Mouse (Mus musculus): ENCODE data around the gene Ces3a. TPM values are rescaled to one million over a fixed set of nuclear protein-coding genes. Genes with fewer than 3 reads are reported as not detected.
A peak's percentile ranks its signal among the peaks of the same experiment; 100 is the strongest.
"Not testable (repeated sequence)": the region's sequence is repeated elsewhere in the genome, so short reads cannot be mapped to it uniquely, and the experiment has no call there.

Gene Ces3a
- polyA plus RNA-seq, 1 experiment from 2014 or later, result not detected

DNA sequence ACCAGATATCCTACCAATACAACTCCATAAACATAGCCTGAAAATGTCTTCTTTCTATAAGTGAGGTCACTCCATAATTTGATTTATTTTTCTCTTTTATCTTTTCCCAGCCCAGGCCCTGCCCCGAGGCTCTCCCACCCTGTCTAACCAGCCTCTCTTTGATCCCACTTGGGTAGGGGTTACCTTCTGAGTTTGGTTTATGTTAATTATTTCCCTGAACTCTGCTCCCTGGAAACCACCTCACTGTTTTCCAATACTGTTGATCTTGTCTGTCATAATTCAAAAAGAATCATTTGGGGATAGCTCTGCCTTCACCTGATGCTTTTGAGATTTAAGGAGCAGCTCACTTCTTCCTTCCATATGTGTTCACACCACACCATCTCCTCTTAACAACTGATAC lies 4.9 kb upstream of the Ces3a start:
- Histone ChIP-seq H3K4me3 (ENCODE audit: low read depth, low read length) (no peak overlapping the region), H3K4me2 (replicated peaks; ENCODE audit: low read depth, low read length) (no peak overlapping the region), H3K36me3 (ENCODE audit: control insufficient read depth, insufficient read depth, low read length) (no peaks in the 10 kb centered on the region), H3K27me3 (ENCODE audit: control insufficient read depth, insufficient read depth, low read length) (no peaks in the 10 kb centered on the region), H3K9ac (ENCODE audit: low read depth, low read length) (no peak overlapping the region), H3K9me3 (ENCODE audit: control insufficient read depth, low read length) (no peaks in the 10 kb centered on the region), H3K4me1 (replicated peaks; ENCODE audit: control insufficient read depth, insufficient read depth, low read length) (no peaks in the 10 kb centered on the region), H3K27ac (ENCODE audit: low read depth, low read length) (no peak overlapping the region)
- WGBS, result 63% methylated on average over 1 of the region's 1 CpGs
- no peak for DNase-seq (ENCODE audit: low spot score)
- ATAC-seq (ENCODE audit: low FRiP score), result no peak

- Histone ChIP-seq H3K9me3 (ENCODE audit: control insufficient read depth, low read length) (no peaks in the 10 kb centered on the region), H3K36me3 (ENCODE audit: control insufficient read depth, insufficient read depth, low read length) (no peaks in the 10 kb centered on the region), H3K4me2 (replicated peaks; ENCODE audit: low read depth, low read length) (no peak overlapping the region), H3K4me3 (ENCODE audit: low read depth, low read length) (no peak overlapping the region), H3K9ac (ENCODE audit: low read depth, low read length) (no peak overlapping the region), H3K27ac (ENCODE audit: low read depth, low read length) (no peak overlapping the region), H3K27me3 (ENCODE audit: control insufficient read depth, insufficient read depth, low read length) (no peaks in the 10 kb centered on the region), H3K4me1 (replicated peaks; ENCODE audit: control insufficient read depth, insufficient read depth, low read length) (no peaks in the 10 kb centered on the region)
- DNase-seq (ENCODE audit: low spot score), result no peak
- no peak for ATAC-seq (ENCODE audit: low FRiP score)
- 91% methylated on average over 3 of the region's 3 CpGs for WGBS
Observed at GRCm38 (mm10) chr8:105045824-105046401, 2.5 kb upstream of the Ces3a start.

GRCm38 (mm10) chr8:105056211-105056610 lies 7.8 kb downstream of the Ces3a start:
- no peaks in the 10 kb centered on the region for H3K27me3 ChIP-seq (ENCODE audit: control insufficient read depth, insufficient read depth, low read length)
- no peaks in the 10 kb centered on the region for H3K4me1 ChIP-seq (replicated peaks; ENCODE audit: control insufficient read depth, insufficient read depth, low read length)
- no peak for DNase-seq (ENCODE audit: low spot score)
- no peaks in the 10 kb centered on the region for H3K9me3 ChIP-seq (ENCODE audit: control insufficient read depth, low read length)
- H3K4me3 ChIP-seq (ENCODE audit: low read depth, low read length), result no peak overlapping the region
- no peaks in the 10 kb centered on the region for H3K36me3 ChIP-seq (ENCODE audit: control insufficient read depth, insufficient read depth, low read length)
- no peak overlapping the region for H3K27ac ChIP-seq (ENCODE audit: low read depth, low read length)
- ATAC-seq (ENCODE audit: low FRiP score), result no peak
- H3K9ac ChIP-seq (ENCODE audit: low read depth, low read length), result no peak overlapping the region
- no peak overlapping the region for H3K4me2 ChIP-seq (replicated peaks; ENCODE audit: low read depth, low read length)
- 94% methylated on average over 4 of the region's 4 CpGs for WGBS

DNA sequence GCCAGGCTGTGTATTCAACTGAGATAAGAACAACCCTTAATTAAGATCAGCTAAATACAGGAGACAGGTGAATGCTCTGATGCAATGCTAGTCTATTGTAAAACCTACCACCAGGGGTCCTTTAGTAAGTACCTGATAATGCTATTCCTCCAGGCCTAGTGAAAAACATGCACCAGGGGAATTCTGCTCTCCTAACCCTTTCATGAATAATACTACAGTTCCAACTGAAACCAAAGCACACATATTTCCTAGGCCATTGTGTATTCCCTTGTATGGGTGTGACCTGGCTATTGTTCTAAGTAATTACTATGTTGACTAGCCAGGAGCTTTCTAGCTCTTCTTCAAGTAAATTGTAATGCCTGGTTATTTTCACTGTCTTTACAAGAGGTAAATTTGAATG lies 11.7 kb downstream of the Ces3a start:
- no peaks in the 10 kb centered on the region for H3K4me1 ChIP-seq (replicated peaks; ENCODE audit: control insufficient read depth, insufficient read depth, low read length)
- ATAC-seq (ENCODE audit: low FRiP score) (no peak), DNase-seq (ENCODE audit: low spot score) (no peak)
- H3K27me3 ChIP-seq (ENCODE audit: control insufficient read depth, insufficient read depth, low read length), result no peaks in the 10 kb centered on the region
- no peak overlapping the region for H3K4me2 ChIP-seq (replicated peaks; ENCODE audit: low read depth, low read length)
- H3K4me3 ChIP-seq (ENCODE audit: low read depth, low read length), result no peak overlapping the region
- H3K27ac ChIP-seq (ENCODE audit: low read depth, low read length), result no peak overlapping the region
- H3K36me3 ChIP-seq (ENCODE audit: control insufficient read depth, insufficient read depth, low read length), result no peaks in the 10 kb centered on the region
- no peaks in the 10 kb centered on the region for H3K9me3 ChIP-seq (ENCODE audit: control insufficient read depth, low read length)
- H3K9ac ChIP-seq (ENCODE audit: low read depth, low read length), result no peak overlapping the region

- no peaks in the 10 kb centered on the region for H3K36me3 ChIP-seq (ENCODE audit: control insufficient read depth, insufficient read depth, low read length)
- 19% methylated on average over 1 of the region's 1 CpGs for WGBS
- H3K9me3 ChIP-seq (ENCODE audit: control insufficient read depth, low read length), result no peaks in the 10 kb centered on the region
- H3K27ac ChIP-seq (ENCODE audit: low read depth, low read length), result no peak overlapping the region
- H3K9ac ChIP-seq (ENCODE audit: low read depth, low read length), result no peak overlapping the region
- ATAC-seq (ENCODE audit: low FRiP score) (peak; percentile 57), DNase-seq (ENCODE audit: low spot score) (peak; percentile 69)
- H3K4me2 ChIP-seq (replicated peaks; ENCODE audit: low read depth, low read length), result no peak overlapping the region
- H3K4me1 ChIP-seq (replicated peaks; ENCODE audit: control insufficient read depth, insufficient read depth, low read length), result no peaks in the 10 kb centered on the region
- H3K27me3 ChIP-seq (ENCODE audit: control insufficient read depth, insufficient read depth, low read length), result no peaks in the 10 kb centered on the region
- H3K4me3 ChIP-seq (ENCODE audit: low read depth, low read length), result no peak overlapping the region
Observed at GRCm38 (mm10) chr8:105066761-105067160, 18.4 kb downstream of the Ces3a start.

DNA sequence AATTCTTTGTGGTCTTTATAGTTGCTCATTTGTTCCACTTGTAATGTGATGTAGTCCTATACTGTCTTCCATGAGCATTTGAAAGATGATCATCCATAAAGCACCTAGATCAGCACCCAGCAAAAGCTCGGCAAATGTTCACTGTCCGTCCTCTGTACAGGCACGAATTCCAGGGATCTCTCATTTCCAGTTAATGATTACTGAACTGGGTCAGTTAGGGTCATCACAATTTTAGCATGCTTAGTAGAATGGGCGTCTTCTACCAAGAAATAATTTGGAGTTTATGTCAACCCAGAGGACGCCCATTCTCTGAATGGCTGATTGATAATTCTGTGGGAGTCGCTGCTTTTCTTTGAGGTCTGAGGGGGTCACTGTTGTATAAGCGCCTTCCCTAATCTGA lies 19.5 kb downstream of the Ces3a start:
- H3K36me3 ChIP-seq (ENCODE audit: control insufficient read depth, insufficient read depth, low read length); DNase-seq (ENCODE audit: low spot score); H3K9me3 ChIP-seq (ENCODE audit: control insufficient read depth, low read length); H3K27me3 ChIP-seq (ENCODE audit: control insufficient read depth, insufficient read depth, low read length); H3K9ac ChIP-seq (ENCODE audit: low read depth, low read length); H3K4me2 ChIP-seq (replicated peaks; ENCODE audit: low read depth, low read length); H3K4me1 ChIP-seq (replicated peaks; ENCODE audit: control insufficient read depth, insufficient read depth, low read length); H3K27ac ChIP-seq (ENCODE audit: low read depth, low read length); ATAC-seq (ENCODE audit: low FRiP score); H3K4me3 ChIP-seq (ENCODE audit: low read depth, low read length): not testable (repeated sequence)
- 76% methylated on average over 7 of the region's 7 CpGs for WGBS

DNA sequence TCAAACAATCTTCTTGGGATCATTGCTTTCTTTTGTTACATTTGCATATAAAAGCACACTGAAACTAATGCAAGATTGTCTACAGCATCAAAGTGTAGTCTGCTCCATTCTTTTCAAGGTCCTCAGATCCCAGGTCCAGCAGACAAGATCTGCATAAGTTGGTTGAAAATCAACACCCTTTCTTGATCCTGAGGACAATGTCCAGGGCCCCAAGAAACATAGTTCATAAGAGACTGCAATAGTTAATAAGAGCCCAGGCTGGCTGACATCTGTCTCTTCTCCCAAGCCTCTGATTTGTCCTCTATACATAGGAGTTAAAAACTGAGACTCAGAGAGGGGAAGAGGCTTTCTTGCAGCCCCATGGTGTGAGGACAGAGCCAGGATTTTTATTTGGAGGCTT lies 20.6 kb downstream of the Ces3a start:
- Histone ChIP-seq H3K9ac (ENCODE audit: low read depth, low read length) (no peak overlapping the region), H3K4me3 (ENCODE audit: low read depth, low read length) (no peak overlapping the region), H3K9me3 (ENCODE audit: control insufficient read depth, low read length) (no peaks in the 10 kb centered on the region), H3K27ac (ENCODE audit: low read depth, low read length) (no peak overlapping the region), H3K4me1 (replicated peaks; ENCODE audit: control insufficient read depth, insufficient read depth, low read length) (no peaks in the 10 kb centered on the region), H3K4me2 (replicated peaks; ENCODE audit: low read depth, low read length) (no peak overlapping the region), H3K36me3 (ENCODE audit: control insufficient read depth, insufficient read depth, low read length) (no peaks in the 10 kb centered on the region), H3K27me3 (ENCODE audit: control insufficient read depth, insufficient read depth, low read length) (no peaks in the 10 kb centered on the region)
- DNase-seq (ENCODE audit: low spot score), result no peak
- ATAC-seq (ENCODE audit: low FRiP score), result no peak

- ATAC-seq (ENCODE audit: low FRiP score) (no peak), DNase-seq (ENCODE audit: low spot score) (no peak)
- WGBS, result 93% methylated on average over 4 of the region's 4 CpGs
- Histone ChIP-seq H3K27me3 (ENCODE audit: control insufficient read depth, insufficient read depth, low read length) (no peaks in the 10 kb centered on the region), H3K4me2 (replicated peaks; ENCODE audit: low read depth, low read length) (no peak overlapping the region), H3K27ac (ENCODE audit: low read depth, low read length) (no peak overlapping the region), H3K4me1 (replicated peaks; ENCODE audit: control insufficient read depth, insufficient read depth, low read length) (no peaks in the 10 kb centered on the region), H3K36me3 (ENCODE audit: control insufficient read depth, insufficient read depth, low read length) (no peaks in the 10 kb centered on the region), H3K4me3 (ENCODE audit: low read depth, low read length) (no peak overlapping the region), H3K9ac (ENCODE audit: low read depth, low read length) (no peak overlapping the region), H3K9me3 (ENCODE audit: control insufficient read depth, low read length) (no peaks in the 10 kb centered on the region)
Observed at GRCm38 (mm10) chr8:105076601-105077000, 28.2 kb downstream of the Ces3a start.

GRCm38 (mm10) chr8:105077071-105077470 lies 28.7 kb downstream of the Ces3a start:
- no peaks in the 10 kb centered on the region for H3K36me3 ChIP-seq (ENCODE audit: control insufficient read depth, insufficient read depth, low read length)
- no peaks in the 10 kb centered on the region for H3K27me3 ChIP-seq (ENCODE audit: control insufficient read depth, insufficient read depth, low read length)
- no peak overlapping the region for H3K9ac ChIP-seq (ENCODE audit: low read depth, low read length)
- no peak for ATAC-seq (ENCODE audit: low FRiP score)
- H3K4me2 ChIP-seq (replicated peaks; ENCODE audit: low read depth, low read length), result no peak overlapping the region
- 77% methylated on average over 6 of the region's 6 CpGs for WGBS
- no peak for DNase-seq (ENCODE audit: low spot score)
- no peak overlapping the region for H3K27ac ChIP-seq (ENCODE audit: low read depth, low read length)
- no peaks in the 10 kb centered on the region for H3K4me1 ChIP-seq (replicated peaks; ENCODE audit: control insufficient read depth, insufficient read depth, low read length)
- no peak overlapping the region for H3K4me3 ChIP-seq (ENCODE audit: low read depth, low read length)
- H3K9me3 ChIP-seq (ENCODE audit: control insufficient read depth, low read length), result no peaks in the 10 kb centered on the region

Measured in hindbrain, embryonic 11.5 days (tissue).